10 mouse cellular contexts compared by ENCODE assay signal in genomic region chr17:32403417-32403816, GRCm38 (mm10). TPM values are rescaled to one million over a fixed set of nuclear protein-coding genes. Genes with fewer than 3 reads are reported as not detected.
DNase-seq lines count a peak whose midpoint lies in the region; ATAC-seq and TF ChIP-seq lines count a peak whose summit lies in the region.
"Had no signal": no experiment of that assay in that cellular context is flagged by ENCODE, and none has a peak within 500 bp of the region (broad histone marks: within the 10 kb centered on the region; RNA-seq: fewer than 3 reads in every experiment).

Gene Rasal3, minus strand, starts transcription at chr17:32403583.

- WGBS in stomach, embryonic 15.5 days, result 66% methylated on average over 8 of the region's 8 CpGs
- 71% methylated on average over 8 of the region's 8 CpGs for WGBS in stomach, postnatal 0 days

- H3K27ac ChIP-seq in stomach, embryonic 15.5 days, result no peak within 1 kb of the TSS
- H3K27ac ChIP-seq in stomach, postnatal 0 days (replicated peaks), result no peak within 1 kb of the TSS
- H3K27ac ChIP-seq: heart, adult 2 months; midbrain, embryonic 13.5 days had no signal

- H3K4me3 ChIP-seq in stomach, embryonic 15.5 days (replicated peaks), result 0 out of 2 replicates have a peak within 1 kb of the TSS, but pooled peaks have one; percentile 2
- no peak within 1 kb of the TSS for H3K4me3 ChIP-seq in stomach, postnatal 0 days (ENCODE audit: low read depth, low read length)
- H3K4me3 ChIP-seq: heart, adult 2 months; midbrain, embryonic 13.5 days had no signal

- H3K36me3 ChIP-seq in stomach, embryonic 15.5 days, result no peaks in the 10 kb centered on the region
- no peaks in the 10 kb centered on the region for H3K36me3 ChIP-seq in stomach, postnatal 0 days (ENCODE audit: control insufficient read depth, insufficient read depth, low read length)
- H3K36me3 ChIP-seq: midbrain, embryonic 13.5 days had no signal

- no peak for TF ChIP-seq CTCF in stomach, postnatal 0 days (IDR thresholded peaks at IDR 0.05; ENCODE audit: low read depth)

- H3K9me3 ChIP-seq in stomach, embryonic 15.5 days, result no peaks in the 10 kb centered on the region
- no peaks in the 10 kb centered on the region for H3K9me3 ChIP-seq in stomach, postnatal 0 days (ENCODE audit: control insufficient read depth, low read length)
- H3K9me3 ChIP-seq: midbrain, embryonic 13.5 days had no signal

- TF ChIP-seq EP300 in stomach, postnatal 0 days (optimal IDR thresholded peaks at IDR 0.05), result no peak

- no peak for DNase-seq in stomach, postnatal 0 days (ENCODE audit: low spot score)
- DNase-seq in frontal cortex, postnatal 10 days (ENCODE audit: low spot score in 2 of 2), result no peak
- DNase-seq in right cerebral cortex, postnatal 4 days, result no peak
- DNase-seq in adrenal gland, postnatal 36 days, result no peak
- DNase-seq: kidney, postnatal 25 days had no signal

- no peak within 1 kb of the TSS for H3K9ac ChIP-seq in stomach, embryonic 15.5 days
- H3K9ac ChIP-seq in stomach, postnatal 0 days (ENCODE audit: low read length), result no peak within 1 kb of the TSS
- H3K9ac ChIP-seq: midbrain, embryonic 13.5 days had no signal

- ATAC-seq in stomach, embryonic 15.5 days (ENCODE audit: insufficient read depth, low FRiP score, low read depth), result no peak
- no peak for ATAC-seq in stomach, postnatal 0 days (ENCODE audit: low FRiP score, low TSS enrichment)
- ATAC-seq in granulocyte monocyte progenitor cell, adult 5-6 weeks (replicated peaks; ENCODE audit: poor library complexity, severe bottlenecking), result peak; percentile 59
- ATAC-seq in megakaryocyte-erythroid progenitor cell, adult 5-6 weeks (replicated peaks; ENCODE audit: low FRiP score, low TSS enrichment, poor library complexity, severe bottlenecking), result peak; percentile 54
- ATAC-seq: midbrain, embryonic 13.5 days had no signal

- H3K4me1 ChIP-seq in stomach, embryonic 15.5 days, result no peaks in the 10 kb centered on the region
- no peaks in the 10 kb centered on the region for H3K4me1 ChIP-seq in stomach, postnatal 0 days (replicated peaks; ENCODE audit: control insufficient read depth, insufficient read depth)
- H3K4me1 ChIP-seq: midbrain, embryonic 13.5 days had no signal

- H3K4me2 ChIP-seq in stomach, embryonic 15.5 days, result no peak within 1 kb of the TSS
- no peak within 1 kb of the TSS for H3K4me2 ChIP-seq in stomach, postnatal 0 days (replicated peaks; ENCODE audit: low read depth)
- H3K4me2 ChIP-seq: midbrain, embryonic 13.5 days had no signal

- H3K27me3 ChIP-seq in stomach, embryonic 15.5 days (replicated peaks), result peaks cover 8% of the 10 kb centered on the region; the same call in 1 of the 2 replicates
- H3K27me3 ChIP-seq in stomach, postnatal 0 days (ENCODE audit: control insufficient read depth, insufficient read depth, low read length), result no peaks in the 10 kb centered on the region

RNA-seq across cellular contexts. Expression of gene Rasal3, which starts in this region (rescaled TPM):
- 2.1 TPM in 2 replicates for polyA plus RNA-seq in stomach, embryonic 15.5 days (2015; fragmentation: Nextera tagmentation; extraction: Ambion mirVana)
- polyA plus RNA-seq in stomach, postnatal 0 days (2015; fragmentation: Nextera tagmentation; extraction: Ambion mirVana), result 0.56 and 0.63 TPM in 2 replicates
- total RNA-seq in granulocyte monocyte progenitor cell, adult 5-6 weeks (2014; fragmentation: Nextera tagmentation), result 44.1 and 84.5 TPM in 2 replicates
- total RNA-seq in granulocyte monocyte progenitor cell, adult 5-6 weeks (2017), result 44.5 and 60.1 TPM in 2 replicates
- 49.4 and 57.4 TPM in 2 replicates for total RNA-seq in megakaryocyte-erythroid progenitor cell, adult 5-6 weeks (2014; fragmentation: Nextera tagmentation)
- 19.9 and 20.8 TPM in 2 replicates for total RNA-seq in megakaryocyte-erythroid progenitor cell, adult 5-6 weeks (2017)
- total RNA-seq in adrenal gland, postnatal 36 days (2021), result 1 to 10 TPM; 1.2 to 1.8 TPM

Comparison
In these comparisons a context has a peak if more than half of its experiments do, and no peak if none do; other contexts are left out.
1. RNA of gene Rasal3 (total RNA-seq): 44.1 to 84.5 TPM in granulocyte monocyte progenitor cell, adult 5-6 weeks and 19.9 to 57.4 TPM in megakaryocyte-erythroid progenitor cell, adult 5-6 weeks; 1.2 to 1.8 TPM in adrenal gland, postnatal 36 days; every median in the first group is over 4 times any median in the second.
2. ATAC-seq: peak in granulocyte monocyte progenitor cell, adult 5-6 weeks (single experiment) and megakaryocyte-erythroid progenitor cell, adult 5-6 weeks (single experiment); none in stomach, embryonic 15.5 days (single experiment) and stomach, postnatal 0 days (single experiment).